Mouse (Mus musculus) cerebral cortex, adult 2 months (tissue): ENCODE results near the gene Cgrrf1.

ENCODE experiments used
- WGBS: fragments of 180-500 bp; shearing (Covaris S2); methylation state at CpG from one replicate; pipeline ENCODE4 v1.1.7; 2018; 5-methylcytosine and 5-hydroxymethylcytosine counted together

The Cgrrf1 gene

GRCm38 (mm10) chr14:46893961-46894360, 62.0 kb downstream of the Cgrrf1 start:
- 94% methylated on average over 10 of the region's 10 CpGs for WGBS

DNA sequence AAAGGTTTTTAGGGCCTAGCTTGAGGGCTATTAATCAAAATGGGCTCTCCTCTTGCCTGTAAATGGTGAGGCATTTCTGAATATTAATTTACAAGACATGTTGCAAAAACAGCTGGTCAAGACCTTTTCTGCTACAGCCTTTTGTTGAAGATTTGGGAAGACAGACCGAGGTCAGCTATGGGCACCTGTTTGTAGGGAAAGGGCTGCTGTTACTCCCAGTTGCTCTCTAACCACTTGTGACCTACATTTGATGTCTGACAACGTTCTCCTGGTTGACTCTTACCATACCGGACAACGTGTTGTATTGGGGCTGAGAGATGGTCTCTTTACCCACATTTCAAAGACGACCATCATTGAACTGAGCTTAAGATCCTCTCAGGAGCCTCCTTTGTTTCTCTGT, 66.0 kb downstream of the Cgrrf1 start:
- WGBS, result 79% methylated on average over 5 of the region's 5 CpGs

- WGBS, result 33% methylated on average over 3 of the region's 3 CpGs
Observed at GRCm38 (mm10) chr14:46898626-46899025, 66.7 kb downstream of the Cgrrf1 start.

DNA sequence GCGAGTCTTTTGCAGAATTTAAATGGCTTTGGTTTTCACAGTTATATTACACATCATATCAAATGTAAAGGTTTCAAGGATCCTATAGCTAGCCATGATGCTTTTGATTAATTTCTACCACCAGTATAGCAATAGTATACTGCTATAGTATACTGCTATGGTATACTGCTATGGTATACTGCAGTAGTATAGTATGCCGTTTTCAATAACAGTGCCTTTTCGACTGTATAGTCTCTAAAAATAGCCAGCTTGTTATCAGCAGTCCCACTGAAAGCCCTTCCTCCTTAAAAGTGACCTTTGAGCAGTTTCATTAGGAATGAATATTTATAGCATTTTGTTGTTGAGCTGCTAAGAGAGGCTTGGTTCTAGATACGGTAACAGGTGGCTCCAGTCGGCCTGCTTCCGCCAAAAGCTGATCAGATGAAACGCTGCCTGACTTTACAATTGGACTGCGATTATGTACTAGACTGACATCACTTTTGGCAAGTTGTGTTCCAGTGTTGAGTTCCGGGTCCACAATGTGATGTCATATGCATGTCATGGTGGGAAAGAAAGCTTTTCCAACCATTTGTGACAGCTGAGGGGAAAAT, 70.7 kb downstream of the Cgrrf1 start:
- 78% methylated on average over 9 of the region's 9 CpGs for WGBS
